Mouse (Mus musculus) megakaryocyte, adult 5-6 weeks (primary cell): Measurements from ENCODE around the gene Gm6367. TPM values are rescaled to one million over a fixed set of nuclear protein-coding genes. Genes with fewer than 3 reads are reported as not detected.
"Not testable (repeated sequence)": the region's sequence is repeated elsewhere in the genome, so short reads cannot be mapped to it uniquely, and the experiment has no call there.

Source experiments
- ATAC-seq: 2 replicates; pipeline ENCODE4 v1.8.0; 2016; ENCODE audit warnings: mild to moderate bottlenecking, inconsistent platforms; ENCODE audit not compliant: poor library complexity, severe bottlenecking
- total RNA-seq, 2 experiments: library from RNA; stranded (forward) in 1 of 2; stranded (reverse) in 1 of 2; fragments of 153-499, 151-499 nt in 1 of 2; fragments of 221-1000, 200-1000 nt in 1 of 2; gene quantifications; 2 replicates each; pipeline versions ENCODE4 v1.2.3 to v1.2.4; 2015 to 2017

Gene Gm6367
- total RNA-seq (2015): not detected in 2 replicates
- not detected in 2 replicates for total RNA-seq (2017)

- ATAC-seq: not testable (repeated sequence)
These were observed at the start of gene Gm6367 for GRCm38 (mm10) chr5:94988326-94988725. Gm6367 (plus strand) TSS chr5:94988626.

Other genes starting within 250 kb of the Gm6367 start
- not detected in 2 replicates for gene Gm3183, start 123.2 kb upstream of the Gm6367 start, total RNA-seq (2015)
- gene Gm3183, start 123.2 kb upstream of the Gm6367 start, total RNA-seq (2017): not detected in 2 replicates
- not detected in 2 replicates for gene Gm7942, start 118.3 kb downstream of the Gm6367 start, total RNA-seq (2015)
- gene Gm7942, start 118.3 kb downstream of the Gm6367 start, total RNA-seq (2017): not detected in 2 replicates
- not detected in 2 replicates for gene Gm16513, start 194.0 kb downstream of the Gm6367 start, total RNA-seq (2015)
- gene Gm16513, start 194.0 kb downstream of the Gm6367 start, total RNA-seq (2017): not detected in 2 replicates